Mouse (Mus musculus) stomach, postnatal 0 days (tissue): ENCODE results near the gene Lamtor2.

ENCODE experiments used
- CTCF ChIP-seq: IDR thresholded peaks from 2 replicates; pipeline ENCODE4 v1.5.1; 2016; ENCODE audit warnings: antibody characterized with exemption, low read depth, mild to moderate bottlenecking, moderate library complexity
- EP300 ChIP-seq: optimal IDR thresholded peaks from 2 replicates; pipeline ENCODE3; 2016; ENCODE audit warnings: antibody characterized with exemption

- peak; percentile 98 for TF ChIP-seq CTCF
- no peak for TF ChIP-seq EP300
Measured at GRCm38 (mm10) chr3:88521803-88522331, 31.0 kb downstream of the Lamtor2 start.
